In the genomic region with DNA sequence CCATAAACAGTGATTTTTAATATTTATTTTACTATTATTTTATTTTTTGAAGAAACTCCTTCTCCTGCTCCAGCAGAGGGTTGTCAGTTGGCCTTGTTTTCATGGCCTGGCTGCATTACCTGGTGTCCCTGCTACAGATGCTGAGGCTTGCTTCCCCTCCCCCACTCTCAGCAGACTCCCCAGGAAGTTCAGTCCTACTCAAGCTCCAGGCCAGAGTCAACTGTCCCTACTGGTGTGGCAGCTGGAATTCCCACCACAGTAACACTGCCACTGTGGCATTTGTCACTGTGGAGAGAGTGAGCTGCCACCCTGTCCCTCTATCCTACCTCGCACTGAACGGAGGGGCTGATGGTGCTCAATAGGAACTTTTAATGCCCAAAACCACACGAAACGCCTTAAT, we compare ENCODE assay signal across 20 mouse cellular contexts.
DNase-seq lines count a peak whose midpoint lies in the region; ATAC-seq and TF ChIP-seq lines count a peak whose summit lies in the region.
"Had no signal": no experiment of that assay in that cellular context is flagged by ENCODE, and none has a peak within 500 bp of the region (broad histone marks: within the 10 kb centered on the region; RNA-seq: fewer than 3 reads in every experiment).

No protein-coding gene starts in this region.

- no peaks in the 10 kb centered on the region for H3K36me3 ChIP-seq in kidney, adult 2 months (ENCODE audit: control insufficient read depth, insufficient read depth, low read length)
- no peaks in the 10 kb centered on the region for H3K36me3 ChIP-seq in heart, embryonic 16.5 days (ENCODE audit: control insufficient read depth, insufficient read depth)
- H3K36me3 ChIP-seq: forebrain, embryonic 12.5 days; intestine, embryonic 15.5 days; liver, embryonic 12.5 days; midbrain, embryonic 13.5 days; neural tube, embryonic 15.5 days had no signal

- peak; percentile 12 for DNase-seq in gastrocnemius, postnatal 10 days
- DNase-seq in gastrocnemius, postnatal 25 days: no peak
- DNase-seq in kidney, postnatal 14 days: peak; percentile 15
- no peak for DNase-seq in kidney, adult 2 months
- peak; percentile 9 to 25 for DNase-seq in lung, postnatal 4 days
- DNase-seq in right cerebral cortex, postnatal 14 days: no peak
- no peak for DNase-seq in right cerebral cortex, adult 2 months (ENCODE audit: low spot score in 2 of 2)
- DNase-seq: cerebellum, postnatal 10 days; left cerebral cortex, postnatal 4 days; right cerebral cortex, postnatal 4 days; thymus, postnatal 4 days had no signal

- no peak for TF ChIP-seq CTCF in kidney, adult 2 months (conservative IDR thresholded peaks at IDR 0.05; ENCODE audit: insufficient read depth, insufficient read length, low read depth, low read length)

- 0 out of 2 replicates have a peak, but pooled peaks have one; percentile 57 for ATAC-seq in heart, embryonic 16.5 days (replicated peaks; ENCODE audit: extremely low read depth, insufficient read depth, low FRiP score)
- ATAC-seq: intestine, embryonic 15.5 days; liver, embryonic 12.5 days; midbrain, embryonic 13.5 days had no signal

- WGBS in kidney, adult 2 months: 60% methylated on average over 4 of the region's 4 CpGs
- WGBS in heart, embryonic 16.5 days: 50% methylated on average over 4 of the region's 4 CpGs

- H3K4me1 ChIP-seq in kidney, adult 2 months (ENCODE audit: control insufficient read depth, insufficient read depth, low read length): peaks cover 3% of the 10 kb centered on the region; the same call in 1 of the 2 replicates
- H3K4me1 ChIP-seq in heart, embryonic 16.5 days (ENCODE audit: control insufficient read depth, insufficient read depth, low read length): peaks cover 13% of the 10 kb centered on the region
- H3K4me1 ChIP-seq: intestine, embryonic 15.5 days; liver, embryonic 12.5 days; midbrain, embryonic 13.5 days; neural tube, embryonic 15.5 days had no signal

- H3K27ac ChIP-seq in kidney, adult 2 months (ENCODE audit: insufficient read depth, low read depth, low read length): no peak overlapping the region
- peak overlapping the region; percentile 78 for H3K27ac ChIP-seq in heart, embryonic 16.5 days (ENCODE audit: low read length)
- H3K27ac ChIP-seq: forebrain, embryonic 12.5 days; hindbrain, embryonic 14.5 days; intestine, embryonic 15.5 days; liver, embryonic 12.5 days; macrophage; midbrain, embryonic 13.5 days; neural tube, embryonic 15.5 days had no signal

- no peak overlapping the region for H3K4me3 ChIP-seq in kidney, adult 2 months (ENCODE audit: insufficient read depth, low read depth, low read length)
- no peak overlapping the region for H3K4me3 ChIP-seq in heart, embryonic 16.5 days (ENCODE audit: low read length)
- H3K4me3 ChIP-seq: forebrain, embryonic 12.5 days; intestine, embryonic 15.5 days; liver, embryonic 12.5 days; midbrain, embryonic 13.5 days; neural tube, embryonic 15.5 days had no signal

- H3K4me2 ChIP-seq in heart, embryonic 16.5 days (ENCODE audit: low read depth, low read length): no peak overlapping the region
- H3K4me2 ChIP-seq: forebrain, embryonic 12.5 days; hindbrain, embryonic 14.5 days; intestine, embryonic 15.5 days; liver, embryonic 12.5 days; midbrain, embryonic 13.5 days; neural tube, embryonic 15.5 days had no signal

- no peak for TF ChIP-seq POLR2A in kidney, adult 2 months (IDR thresholded peaks at IDR 0.05; ENCODE audit: low read depth, low read length)

- no peaks in the 10 kb centered on the region for H3K27me3 ChIP-seq in kidney, adult 2 months (replicated peaks; ENCODE audit: control insufficient read depth, insufficient read depth, low read length)
- H3K27me3 ChIP-seq in heart, embryonic 16.5 days (ENCODE audit: control insufficient read depth, insufficient read depth, low read length): no peaks in the 10 kb centered on the region
- H3K27me3 ChIP-seq: CH12.LX; intestine, embryonic 15.5 days; liver, embryonic 12.5 days; neural tube, embryonic 15.5 days had no signal

- peak overlapping the region; percentile 22; the same call in 1 of the 2 replicates for H3K9ac ChIP-seq in heart, embryonic 16.5 days (ENCODE audit: low read length)
- H3K9ac ChIP-seq: forebrain, embryonic 12.5 days; hindbrain, embryonic 14.5 days; intestine, embryonic 15.5 days; liver, embryonic 12.5 days; midbrain, embryonic 13.5 days; neural tube, embryonic 15.5 days had no signal

- no peaks in the 10 kb centered on the region; the same call in 1 of the 2 replicates for H3K9me3 ChIP-seq in heart, embryonic 16.5 days (replicated peaks; ENCODE audit: control insufficient read depth, low read length)
- H3K9me3 ChIP-seq: forebrain, embryonic 12.5 days; intestine, embryonic 15.5 days; liver, embryonic 12.5 days; midbrain, embryonic 13.5 days; neural tube, embryonic 15.5 days had no signal

Comparison
In these comparisons a context has a peak if more than half of its experiments do, and no peak if none do; other contexts are left out.
1. DNase-seq: peak in gastrocnemius, postnatal 10 days (single experiment), kidney, postnatal 14 days (single experiment) and lung, postnatal 4 days (2 of 2); none in gastrocnemius, postnatal 25 days (single experiment), kidney, adult 2 months (single experiment), right cerebral cortex, postnatal 14 days (single experiment) and right cerebral cortex, adult 2 months (0 of 2).